Comparison of ENCODE assay signal across 31 mouse cellular contexts in the genomic region with DNA sequence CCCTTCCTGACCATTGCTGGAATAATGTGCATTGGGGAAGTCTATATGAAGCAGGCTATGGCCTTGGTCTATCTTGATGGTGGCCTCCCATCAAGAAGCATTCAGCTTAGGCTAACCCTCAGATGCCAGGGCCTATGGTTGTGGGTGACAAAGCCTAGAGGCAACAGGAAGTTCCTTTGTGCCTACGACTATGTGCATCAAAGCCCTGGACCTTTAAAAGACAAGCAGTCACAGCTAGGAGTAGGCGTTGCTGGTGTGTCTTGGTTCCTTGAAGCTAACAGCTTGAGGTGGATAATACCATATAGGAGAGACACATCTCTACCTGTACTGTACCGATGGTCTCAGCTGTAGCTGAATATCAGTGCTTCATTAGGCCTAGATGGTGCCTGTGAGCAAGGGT. TPM values are rescaled to one million over a fixed set of nuclear protein-coding genes. Genes with fewer than 3 reads are reported as not detected.
"Had no signal": no experiment of that assay in that cellular context is flagged by ENCODE, and none has a peak within 500 bp of the region (broad histone marks: within the 10 kb centered on the region; RNA-seq: fewer than 3 reads in every experiment).

No protein-coding gene starts in this region.

- DNase-seq: gastrocnemius, adult 2 months; gastrocnemius, postnatal 14 days; heart, adult 18-20 months; heart, postnatal 10 days; heart, postnatal 4 days; kidney, adult 11 months; kidney, adult 2 months; kidney, adult 9 months; kidney, postnatal 14 days; kidney, postnatal 36 days; layer of hippocampus, adult 9-11 months; liver; liver, embryonic 13.5 days had no signal

- H3K27ac ChIP-seq: gastrocnemius, adult 2 months; hindbrain, embryonic 10.5 days; hindbrain, embryonic 12.5 days; hindbrain, embryonic 14.5 days; kidney, embryonic 15.5 days; kidney, postnatal 0 days; left cerebral cortex, adult 2 months; limb, embryonic 10.5 days; limb, embryonic 12.5 days; liver, embryonic 13.5 days; liver, embryonic 15.5 days had no signal

- H3K9me3 ChIP-seq: heart, embryonic 13.5 days; heart, embryonic 15.5 days; hindbrain, embryonic 10.5 days; hindbrain, embryonic 12.5 days; kidney, embryonic 15.5 days; limb, embryonic 10.5 days; limb, embryonic 12.5 days; liver, embryonic 13.5 days; liver, embryonic 15.5 days had no signal

- H3K4me2 ChIP-seq: heart, embryonic 11.5 days; heart, embryonic 13.5 days; heart, embryonic 15.5 days; hindbrain, embryonic 12.5 days; hindbrain, embryonic 14.5 days; kidney, embryonic 15.5 days; limb, embryonic 12.5 days; liver, embryonic 11.5 days; liver, embryonic 13.5 days; liver, embryonic 15.5 days had no signal

- H3K36me3 ChIP-seq: heart, embryonic 13.5 days; heart, embryonic 15.5 days; hindbrain, embryonic 10.5 days; hindbrain, embryonic 12.5 days; kidney, embryonic 15.5 days; limb, embryonic 10.5 days; limb, embryonic 12.5 days; liver, embryonic 13.5 days; liver, embryonic 15.5 days had no signal

- H3K4me3 ChIP-seq: gastrocnemius, adult 2 months; heart, embryonic 13.5 days; heart, embryonic 15.5 days; hindbrain, embryonic 10.5 days; hindbrain, embryonic 12.5 days; kidney, embryonic 15.5 days; left cerebral cortex, adult 2 months; limb, embryonic 10.5 days; limb, embryonic 12.5 days; liver, embryonic 13.5 days; liver, embryonic 15.5 days had no signal

- ATAC-seq: hindbrain, embryonic 16.5 days; intestine, embryonic 16.5 days had no signal

- H3K9ac ChIP-seq: heart, embryonic 13.5 days; heart, embryonic 15.5 days; hindbrain, embryonic 12.5 days; hindbrain, embryonic 14.5 days; kidney, embryonic 15.5 days; limb, embryonic 12.5 days; liver, embryonic 13.5 days; liver, embryonic 15.5 days had no signal

- H3K27me3 ChIP-seq: heart, embryonic 13.5 days; heart, embryonic 15.5 days; hindbrain, embryonic 12.5 days; kidney, embryonic 15.5 days; limb, embryonic 12.5 days; liver, embryonic 13.5 days; liver, embryonic 15.5 days had no signal

RNA-seq across cellular contexts. Expression of a gene that starts 55.5 kb away (rescaled TPM):
- total RNA-seq: gastrocnemius, adult 2 months; granulocyte monocyte progenitor cell, adult 5-6 weeks; heart, postnatal 25 days; heart, postnatal 4 days had no signal
- polyA plus RNA-seq: heart, embryonic 11.5 days; heart, embryonic 13.5 days; heart, embryonic 15.5 days; limb, embryonic 10.5 days; limb, embryonic 12.5 days; limb, embryonic 14.5 days had no signal
